Mouse (Mus musculus) spleen, postnatal 14 days (tissue): ENCODE results near the gene Taf6.
A peak's percentile ranks its signal among the peaks of the same experiment; 100 is the strongest.

ENCODE experiments used
- DNase-seq, 2 experiments: peaks; one replicate each; pipeline ENCODE4 v3.0.0; 2021 to 2022; ENCODE audit warnings: low spot score in 2 of 2

The Taf6 gene

GRCm38 (mm10) chr5:138171695-138172491 is 15.4 kb downstream of the Taf6 start, which contains the start of the genes Ap4m1 and Mcm7:
Gene Ap4m1, plus strand, starts transcription at chr5:138172002.
Gene Mcm7, minus strand, starts transcription at chr5:138172422.
- peak; percentile 88 to 89 for DNase-seq

DNA sequence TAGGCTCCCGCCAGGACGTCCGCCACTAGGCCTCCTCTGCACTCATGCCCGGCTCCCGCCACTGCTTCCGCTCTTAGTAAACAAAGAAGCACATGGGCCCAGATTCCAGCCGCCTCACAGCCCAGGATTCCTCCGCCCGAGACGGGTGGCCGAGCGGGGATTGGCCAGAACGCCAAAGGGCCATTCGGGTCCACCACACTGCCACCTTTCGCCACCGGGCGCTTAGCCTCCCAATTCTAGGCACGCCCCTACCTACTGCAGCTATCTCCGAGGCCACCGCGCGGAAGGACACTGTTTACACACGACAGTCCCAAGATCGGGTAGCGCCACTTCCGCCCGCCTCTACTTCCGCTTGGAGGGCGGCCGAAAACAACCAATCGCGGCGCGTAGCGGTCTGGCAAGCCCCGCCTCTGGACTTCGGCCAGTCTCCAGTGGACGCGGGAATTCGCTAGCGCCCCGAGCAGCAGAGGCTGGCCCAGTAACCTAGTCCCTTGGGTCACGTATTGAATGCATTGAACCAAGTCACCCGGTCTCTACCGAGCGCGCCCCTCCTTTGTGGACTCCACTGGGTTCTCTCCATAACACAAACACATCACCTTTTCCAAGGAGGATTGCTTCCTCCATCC is 16.2 kb downstream of the Taf6 start:
- peak; percentile 91 to 92 for DNase-seq

- DNase-seq, result no peak
Observed at GRCm38 (mm10) chr5:138165594-138165993, 21.7 kb downstream of the Taf6 start.

GRCm38 (mm10) chr5:138163610-138164009 is 23.6 kb downstream of the Taf6 start:
- no peak for DNase-seq

DNA sequence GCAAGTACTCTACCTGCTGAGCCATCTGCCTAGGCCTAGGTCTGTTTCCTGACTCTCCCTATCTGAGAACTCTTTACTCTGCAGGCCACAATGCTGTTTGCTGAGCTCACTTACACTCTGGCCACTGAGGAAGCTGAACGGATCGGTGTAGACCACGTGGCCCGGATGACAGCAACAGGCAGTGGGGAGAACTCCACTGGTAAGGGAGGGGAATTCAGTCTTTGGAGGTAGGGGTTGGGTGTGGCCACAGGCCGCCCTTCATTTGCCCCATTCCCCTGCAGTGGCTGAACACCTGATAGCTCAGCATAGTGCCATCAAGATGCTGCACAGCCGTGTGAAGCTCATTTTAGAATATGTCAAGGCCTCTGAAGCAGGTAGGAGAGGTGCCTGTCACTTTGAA is 24.2 kb downstream of the Taf6 start:
- DNase-seq, result no peak

GRCm38 (mm10) chr5:138160842-138161665 is 26.2 kb downstream of the Taf6 start, which contains the start of gene Cops6:
Gene Cops6, plus strand, starts transcription at chr5:138161071.
- peak; percentile 87 to 94 for DNase-seq

DNA sequence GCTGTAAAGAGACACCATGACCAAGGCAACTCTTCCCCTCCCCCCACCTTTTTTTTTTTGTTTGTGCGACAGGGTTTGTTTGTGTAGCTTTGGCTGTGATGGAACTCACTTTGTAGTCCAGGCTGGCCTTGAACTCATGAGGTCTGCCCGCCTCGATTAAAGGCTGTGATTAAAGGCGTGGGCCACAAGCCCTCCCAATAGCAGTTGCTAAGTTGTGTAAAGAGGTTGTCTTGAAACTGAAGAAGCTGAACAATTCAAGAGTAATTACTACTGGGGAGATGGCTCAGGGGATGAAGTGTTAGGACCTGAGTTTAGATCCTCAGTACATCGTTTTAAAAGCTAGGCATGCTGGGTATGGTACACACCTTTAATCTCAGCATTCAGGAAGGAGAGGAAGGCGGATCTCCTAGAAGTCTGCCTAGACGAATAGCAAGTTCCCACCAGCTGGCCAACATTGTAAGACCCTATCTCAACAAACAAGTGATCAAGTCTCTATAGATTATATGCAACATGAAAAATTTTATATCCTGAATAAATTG is 27.0 kb downstream of the Taf6 start:
- DNase-seq, result no peak

DNA sequence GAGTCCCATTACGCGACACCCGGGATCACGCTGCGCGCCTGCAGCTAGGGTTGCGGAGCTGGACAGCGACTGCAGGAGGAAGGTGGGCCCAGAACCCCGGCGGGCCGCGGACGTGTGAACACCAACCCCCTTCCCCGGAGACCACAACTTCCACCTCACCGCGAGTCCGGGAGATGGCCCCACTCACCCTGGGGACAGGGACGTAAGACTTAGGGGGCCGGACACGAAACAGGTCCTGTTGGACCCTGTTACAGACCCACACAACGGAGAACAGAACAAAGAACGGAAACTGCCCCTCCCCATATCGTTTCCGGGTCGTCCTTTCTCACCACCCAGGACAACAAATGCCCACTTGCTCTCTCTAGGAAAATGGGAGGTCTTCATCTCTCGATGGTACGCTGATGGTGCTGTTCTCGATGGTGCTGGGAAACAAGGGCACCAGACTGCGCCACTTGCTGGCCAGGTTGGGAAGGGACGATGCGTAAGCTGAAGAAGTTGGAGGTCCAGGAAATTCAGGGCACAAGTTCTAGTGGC is 31.7 kb downstream of the Taf6 start, which contains the start of gene Zfp113:
TSS of gene Zfp113 (minus strand) at position 302 of the 534 bp plus-strand sequence.
- peak; percentile 63 to 80 for DNase-seq

GRCm38 (mm10) chr5:138154390-138154789 is 32.9 kb downstream of the Taf6 start:
- DNase-seq, result no peak

DNA sequence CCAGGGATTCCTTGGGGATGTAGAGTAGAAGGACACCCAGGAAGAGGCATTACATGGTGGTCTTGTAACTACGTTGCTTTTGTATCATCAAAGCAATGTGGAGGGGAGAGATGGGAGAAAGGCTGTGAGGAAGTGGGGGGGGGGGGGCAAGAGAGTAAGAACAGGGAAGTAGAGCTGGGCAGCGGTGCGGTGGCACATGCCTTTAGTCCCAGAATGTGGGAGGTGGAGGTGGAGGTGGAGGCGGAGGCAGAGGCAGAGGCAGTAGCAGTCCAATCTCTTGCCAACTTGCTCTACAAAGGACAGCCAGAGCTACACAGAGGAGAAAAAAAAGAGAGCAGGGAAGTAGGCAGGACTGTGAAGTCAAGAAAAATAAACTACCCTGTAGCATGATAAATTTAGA is 48.7 kb downstream of the Taf6 start:
- DNase-seq, result no peak

GRCm38 (mm10) chr5:138137935-138138549 is 49.2 kb downstream of the Taf6 start:
- DNase-seq, result no peak

DNA sequence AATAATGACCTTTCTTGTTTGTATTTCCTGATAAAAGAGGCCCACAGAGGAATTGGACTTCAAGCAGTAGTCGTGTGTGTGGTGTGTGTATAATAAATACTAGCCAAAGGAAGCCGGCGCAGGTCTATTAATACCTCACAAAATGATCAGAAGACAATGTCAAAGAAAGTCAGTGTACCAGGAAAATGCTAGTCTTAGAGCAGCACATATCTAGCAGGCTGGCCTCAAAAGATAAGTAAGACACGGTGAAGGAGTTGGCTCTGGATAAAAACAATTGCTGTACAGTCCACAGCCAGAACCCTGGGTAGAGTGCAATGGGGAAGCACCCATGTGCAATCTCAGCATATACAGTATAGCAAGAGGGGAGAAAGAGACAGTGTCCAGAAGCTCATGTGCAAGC is 50.0 kb downstream of the Taf6 start:
- DNase-seq, result no peak

- no peak for DNase-seq
Observed at GRCm38 (mm10) chr5:138132425-138133064, 54.7 kb downstream of the Taf6 start.
